Mouse (Mus musculus): ENCODE measurements around the gene Hlcs.

- TF ChIP-seq CTCF (IDR thresholded peaks at IDR 0.05; ENCODE audit: low read depth, low read length) (no peak), POLR2A (IDR thresholded peaks at IDR 0.05; ENCODE audit: insufficient read depth, low read length) (no peak)
These were observed 234.1 kb downstream of the Hlcs start for GRCm38 (mm10) chr16:94079075-94079855.

Measured in ES-Bruce4 (cell line).